Comparison of ENCODE assay signal across 19 mouse cellular contexts in genomic region chr2:58703646-58704045, GRCm38 (mm10).
A peak's percentile ranks its signal among the peaks of the same experiment; 100 is the strongest.
DNase-seq lines count a peak whose midpoint lies in the region; ATAC-seq and TF ChIP-seq lines count a peak whose summit lies in the region.
"Had no signal": no experiment of that assay in that cellular context is flagged by ENCODE, and none has a peak within 500 bp of the region (broad histone marks: within the 10 kb centered on the region; RNA-seq: fewer than 3 reads in every experiment).

No protein-coding gene starts in this region.

- H3K4me2 ChIP-seq in neural tube, embryonic 15.5 days = no peak overlapping the region
- H3K4me2 ChIP-seq: embryonic facial prominence, embryonic 12.5 days; forebrain, embryonic 13.5 days; forebrain, embryonic 15.5 days had no signal

- H3K9ac ChIP-seq in neural tube, embryonic 15.5 days (replicated peaks) = no peak overlapping the region
- H3K9ac ChIP-seq: embryonic facial prominence, embryonic 12.5 days; forebrain, embryonic 13.5 days; forebrain, embryonic 15.5 days had no signal

- TF ChIP-seq CTCF in gastrocnemius, adult 2 months (IDR thresholded peaks at IDR 0.05) = no peak
- no peak for TF ChIP-seq CTCF in left cerebral cortex, adult 2 months (IDR thresholded peaks at IDR 0.05)

- WGBS in neural tube, embryonic 15.5 days = 87% methylated on average over 6 of the region's 6 CpGs

- H3K27me3 ChIP-seq in neural tube, embryonic 15.5 days (replicated peaks) = no peaks in the 10 kb centered on the region
- H3K27me3 ChIP-seq: embryonic facial prominence, embryonic 12.5 days; forebrain, embryonic 13.5 days; forebrain, embryonic 15.5 days had no signal

- H3K36me3 ChIP-seq in neural tube, embryonic 15.5 days = no peaks in the 10 kb centered on the region
- H3K36me3 ChIP-seq: embryonic facial prominence, embryonic 12.5 days; forebrain, embryonic 15.5 days had no signal

- H3K9me3 ChIP-seq in neural tube, embryonic 15.5 days (replicated peaks) = no peaks in the 10 kb centered on the region
- H3K9me3 ChIP-seq: forebrain, embryonic 13.5 days; forebrain, embryonic 15.5 days had no signal

- H3K4me3 ChIP-seq in gastrocnemius, adult 2 months = peak overlapping the region; percentile 34
- H3K4me3 ChIP-seq in neural tube, embryonic 15.5 days (replicated peaks) = no peak overlapping the region
- H3K4me3 ChIP-seq in left cerebral cortex, adult 2 months = no peak overlapping the region
- H3K4me3 ChIP-seq: embryonic facial prominence, embryonic 12.5 days; forebrain, embryonic 13.5 days; forebrain, embryonic 15.5 days had no signal

- H3K4me1 ChIP-seq in neural tube, embryonic 15.5 days = no peaks in the 10 kb centered on the region
- H3K4me1 ChIP-seq: forebrain, embryonic 13.5 days; forebrain, embryonic 15.5 days had no signal

- DNase-seq in gastrocnemius, adult 2 months = peak; percentile 52
- no peak for DNase-seq in gastrocnemius, postnatal 14 days
- DNase-seq in neural tube, embryonic 10.5 days (ENCODE audit: extremely low spot score, low spot score) = peak; percentile 9
- DNase-seq in skeletal muscle tissue, adult 2 months (ENCODE audit: low read depth, low spot score) = peak; percentile 67
- DNase-seq in left cerebral cortex, adult 2 months (ENCODE audit: extremely low spot score in 1 of 2, low spot score in 2 of 2) = no peak
- DNase-seq: adrenal gland, adult 2 months; adrenal gland, postnatal 10 days; adrenal gland, postnatal 25 days; cerebellum, adult 11 months; cerebellum, adult 18-20 months; cerebellum, adult 8-10 months; cerebellum, adult 9-11 months; cerebellum, postnatal 14 days; cerebellum, postnatal 36 days; embryo, embryonic 11 days had no signal

- peak overlapping the region; percentile 84 for H3K27ac ChIP-seq in gastrocnemius, adult 2 months
- H3K27ac ChIP-seq in neural tube, embryonic 15.5 days (replicated peaks) = no peak overlapping the region
- H3K27ac ChIP-seq in left cerebral cortex, adult 2 months = no peak overlapping the region
- H3K27ac ChIP-seq: embryonic facial prominence, embryonic 12.5 days; forebrain, embryonic 13.5 days; forebrain, embryonic 15.5 days had no signal

- ATAC-seq in neural tube, embryonic 15.5 days (ENCODE audit: low FRiP score) = no peak
- ATAC-seq: forebrain, embryonic 13.5 days; forebrain, embryonic 15.5 days had no signal

- intact Hi-C loops in gastrocnemius, adult 2 months (cut with DNase I) = loop anchor here (2.0 to 10.0 kb wide), 3 partner anchors 457 to 734 kb away; partner anchors contain the start of genes Ccdc148 and Pkp4
- intact Hi-C loops in gastrocnemius, postnatal 14 days (cut with DNase I; ENCODE audit: low total_unique reads) = loop anchor here (10.0 kb wide), 1 partner anchor 731 kb away; no protein-coding TSS in a partner anchor
- intact Hi-C loops in left cerebral cortex, adult 2 months (cut with DNase I) = no loop called here

Comparison
In these comparisons a context has a peak if more than half of its experiments do, and no peak if none do; other contexts are left out.
1. DNase-seq: peak in gastrocnemius, adult 2 months (single experiment), neural tube, embryonic 10.5 days (single experiment) and skeletal muscle tissue, adult 2 months (single experiment); none in gastrocnemius, postnatal 14 days (single experiment) and left cerebral cortex, adult 2 months (0 of 2).